Mouse (Mus musculus) forebrain, embryonic 13.5 days (tissue): ENCODE data around the gene Slc24a1. TPM values are rescaled to one million over a fixed set of nuclear protein-coding genes. Genes with fewer than 3 reads are reported as not detected.

ENCODE experiments used
- ATAC-seq: fragments of 200-750 bp; cut with Nextera tagmentation; 2 replicates; pipeline ENCODE4 v1.8.0; 2017
- H3K27ac ChIP-seq: fragments of 300-500 bp; sonication (generic); 2 replicates; pipeline ENCODE4 v1.5.1; 2015; ENCODE audit warnings: inconsistent platforms, mild to moderate bottlenecking, moderate library complexity
- H3K27me3 ChIP-seq: fragments of 300-500 bp; sonication (generic); 2 replicates; pipeline ENCODE4 v1.6.1; 2015; ENCODE audit warnings: mild to moderate bottlenecking, inconsistent platforms
- H3K36me3 ChIP-seq: fragments of 300-500 bp; sonication (generic); 2 replicates; pipeline ENCODE4 v1.6.1; 2015; ENCODE audit warnings: mild to moderate bottlenecking, inconsistent platforms; ENCODE audit not compliant: poor library complexity, severe bottlenecking
- H3K4me1 ChIP-seq: fragments of 300-500 bp; sonication (generic); 2 replicates; pipeline ENCODE4 v1.6.1; 2015; ENCODE audit warnings: inconsistent platforms
- H3K4me2 ChIP-seq: fragments of 300-500 bp; sonication (generic); 2 replicates; pipeline ENCODE4 v1.6.1; 2015; ENCODE audit warnings: inconsistent platforms, mild to moderate bottlenecking, moderate library complexity
- H3K4me3 ChIP-seq: fragments of 300-500 bp; sonication (generic); 2 replicates; pipeline ENCODE4 v1.5.1; 2015; ENCODE audit warnings: mild to moderate bottlenecking, inconsistent platforms
- H3K9ac ChIP-seq: fragments of 300-500 bp; sonication (generic); 2 replicates; pipeline ENCODE4 v1.6.1; 2015; ENCODE audit warnings: mild to moderate bottlenecking, inconsistent platforms
- H3K9me3 ChIP-seq: fragments of 300-500 bp; sonication (generic); replicated peaks from 2 replicates; pipeline ENCODE4 v1.6.1; 2016; ENCODE audit warnings: inconsistent platforms
- WGBS: fragments of 180-500 bp; shearing (Covaris S2); methylation state at CpG from one replicate; pipeline ENCODE4 v1.1.7; 2015; 5-methylcytosine and 5-hydroxymethylcytosine counted together
- polyA plus RNA-seq: library from polyadenylated mRNA; unstranded; fragments of >200 nt; fragmentation: Nextera tagmentation; extraction: Ambion mirVana; gene quantifications from 2 replicates; pipeline ENCODE4 v1.2.1, GENCODE M21; 2015

Gene Slc24a1
- polyA plus RNA-seq, 1 experiment from 2014 or later, result 0.05 TPM

GRCm38 (mm10) chr9:64956337-64956736, 4.9 kb upstream of the Slc24a1 start:
- H3K4me1 ChIP-seq, result peaks cover 2% of the 10 kb centered on the region
- H3K4me3 ChIP-seq, result no peak overlapping the region
- WGBS, result 20% methylated on average over 12 of the region's 12 CpGs
- no peak overlapping the region for H3K27ac ChIP-seq
- H3K27me3 ChIP-seq, result peaks cover 17% of the 10 kb centered on the region
- no peak overlapping the region for H3K9ac ChIP-seq
- H3K4me2 ChIP-seq, result peak overlapping the region; percentile 37; the same call in 1 of the 2 replicates
- H3K36me3 ChIP-seq, result no peaks in the 10 kb centered on the region
- no peak for ATAC-seq
- H3K9me3 ChIP-seq, result no peaks in the 10 kb centered on the region

GRCm38 (mm10) chr9:64953190-64953589, 1.8 kb upstream of the Slc24a1 start:
- 83% methylated on average over 7 of the region's 7 CpGs for WGBS
- Histone ChIP-seq H3K4me1 (no peaks in the 10 kb centered on the region), H3K9me3 (no peaks in the 10 kb centered on the region), H3K36me3 (no peaks in the 10 kb centered on the region), H3K4me3 (no peak overlapping the region), H3K27ac (no peak overlapping the region), H3K4me2 (no peak overlapping the region), H3K27me3 (peaks cover 22% of the 10 kb centered on the region), H3K9ac (no peak overlapping the region)
- no peak for ATAC-seq

- no peak overlapping the region for H3K27ac ChIP-seq
- no peak overlapping the region for H3K4me2 ChIP-seq
- no peaks in the 10 kb centered on the region for H3K9me3 ChIP-seq
- peaks cover 22% of the 10 kb centered on the region for H3K27me3 ChIP-seq
- no peaks in the 10 kb centered on the region for H3K4me1 ChIP-seq
- H3K9ac ChIP-seq, result no peak overlapping the region
- WGBS, result 18% methylated on average over 5 of the region's 5 CpGs
- no peak for ATAC-seq
- no peak overlapping the region for H3K4me3 ChIP-seq
- no peaks in the 10 kb centered on the region for H3K36me3 ChIP-seq
Observed at GRCm38 (mm10) chr9:64952055-64952454, 648 bp upstream of the Slc24a1 start.

GRCm38 (mm10) chr9:64947483-64948095, 3.8 kb downstream of the Slc24a1 start:
- Histone ChIP-seq H3K4me1 (peaks cover 6% of the 10 kb centered on the region; the same call in 1 of the 2 replicates), H3K36me3 (no peaks in the 10 kb centered on the region), H3K27me3 (peaks cover 24% of the 10 kb centered on the region), H3K9ac (no peak overlapping the region), H3K27ac (no peak overlapping the region), H3K4me2 (no peak overlapping the region), H3K9me3 (no peaks in the 10 kb centered on the region), H3K4me3 (no peak overlapping the region)
- WGBS, result 91% methylated on average over 9 of the region's 9 CpGs
- ATAC-seq, result no peak

- H3K9ac ChIP-seq, result peak overlapping the region; percentile 35; the same call in 1 of the 2 replicates
- no peaks in the 10 kb centered on the region for H3K36me3 ChIP-seq
- no peak for ATAC-seq
- H3K27ac ChIP-seq, result no peak overlapping the region
- peaks cover 17% of the 10 kb centered on the region; the same call in 1 of the 2 replicates for H3K27me3 ChIP-seq
- H3K4me1 ChIP-seq, result peaks cover 6% of the 10 kb centered on the region; the same call in 1 of the 2 replicates
- H3K9me3 ChIP-seq, result no peaks in the 10 kb centered on the region
- WGBS, result 26% methylated on average over 11 of the region's 11 CpGs
- H3K4me2 ChIP-seq, result no peak overlapping the region
- no peak overlapping the region for H3K4me3 ChIP-seq
Observed at GRCm38 (mm10) chr9:64943997-64944396, 7.4 kb downstream of the Slc24a1 start.

GRCm38 (mm10) chr9:64941650-64942049, 9.8 kb downstream of the Slc24a1 start:
- WGBS, result 96% methylated on average over 4 of the region's 4 CpGs
- Histone ChIP-seq H3K27me3 (peaks cover 17% of the 10 kb centered on the region; the same call in 1 of the 2 replicates), H3K9ac (no peak overlapping the region), H3K9me3 (no peaks in the 10 kb centered on the region), H3K36me3 (no peaks in the 10 kb centered on the region), H3K4me1 (peaks cover 6% of the 10 kb centered on the region; the same call in 1 of the 2 replicates), H3K4me3 (no peak overlapping the region), H3K27ac (no peak overlapping the region), H3K4me2 (no peak overlapping the region)
- ATAC-seq, result no peak

GRCm38 (mm10) chr9:64940731-64941346, 10.6 kb downstream of the Slc24a1 start:
- Histone ChIP-seq H3K4me1 (peaks cover 6% of the 10 kb centered on the region; the same call in 1 of the 2 replicates), H3K9me3 (no peaks in the 10 kb centered on the region), H3K4me3 (no peak overlapping the region), H3K4me2 (no peak overlapping the region), H3K9ac (no peak overlapping the region), H3K36me3 (no peaks in the 10 kb centered on the region), H3K27me3 (peaks cover 17% of the 10 kb centered on the region; the same call in 1 of the 2 replicates), H3K27ac (no peak overlapping the region)
- WGBS, result 85% methylated on average over 11 of the region's 11 CpGs
- ATAC-seq, result no peak

GRCm38 (mm10) chr9:64939790-64940189, 11.6 kb downstream of the Slc24a1 start:
- WGBS, result 80% methylated on average over 2 of the region's 2 CpGs
- no peak for ATAC-seq
- H3K4me2 ChIP-seq, result no peak overlapping the region

GRCm38 (mm10) chr9:64939281-64939680, 12.1 kb downstream of the Slc24a1 start:
- no peak overlapping the region for H3K4me3 ChIP-seq
- no peaks in the 10 kb centered on the region for H3K9me3 ChIP-seq
- peaks cover 12% of the 10 kb centered on the region; the same call in 1 of the 2 replicates for H3K27me3 ChIP-seq
- H3K36me3 ChIP-seq, result no peaks in the 10 kb centered on the region
- no peak overlapping the region for H3K27ac ChIP-seq
- no peak for ATAC-seq
- H3K4me1 ChIP-seq, result peaks cover 7% of the 10 kb centered on the region; the same call in 1 of the 2 replicates
- H3K4me2 ChIP-seq, result no peak overlapping the region
- 64% methylated on average over 4 of the region's 4 CpGs for WGBS
- H3K9ac ChIP-seq, result no peak overlapping the region

More at GRCm38 (mm10) chr9:64939790-64940189, 11.6 kb downstream of the Slc24a1 start:
- Histone ChIP-seq H3K9me3 (no peaks in the 10 kb centered on the region), H3K4me3 (no peak overlapping the region), H3K27me3 (peaks cover 13% of the 10 kb centered on the region; the same call in 1 of the 2 replicates), H3K27ac (no peak overlapping the region), H3K9ac (no peak overlapping the region), H3K4me1 (peaks cover 6% of the 10 kb centered on the region; the same call in 1 of the 2 replicates), H3K36me3 (no peaks in the 10 kb centered on the region)

- no peak for ATAC-seq
Observed at GRCm38 (mm10) chr9:64938535-64938934, 12.9 kb downstream of the Slc24a1 start.

GRCm38 (mm10) chr9:64937491-64937890, 13.9 kb downstream of the Slc24a1 start:
- ATAC-seq, result no peak
- Histone ChIP-seq H3K27ac (no peak overlapping the region), H3K9ac (no peak overlapping the region), H3K4me1 (0 out of 2 replicates have a peak, but pooled peaks cover 6% of the 10 kb centered on the region), H3K36me3 (no peaks in the 10 kb centered on the region), H3K4me3 (no peak overlapping the region), H3K27me3 (0 out of 2 replicates have a peak, but pooled peaks cover 4% of the 10 kb centered on the region), H3K4me2 (no peak overlapping the region), H3K9me3 (no peaks in the 10 kb centered on the region)
- WGBS, result 58% methylated on average over 5 of the region's 5 CpGs

More at GRCm38 (mm10) chr9:64938535-64938934, 12.9 kb downstream of the Slc24a1 start:
- Histone ChIP-seq H3K4me2 (no peak overlapping the region), H3K4me1 (0 out of 2 replicates have a peak, but pooled peaks cover 6% of the 10 kb centered on the region), H3K9ac (no peak overlapping the region), H3K27me3 (peaks cover 11% of the 10 kb centered on the region; the same call in 1 of the 2 replicates), H3K27ac (no peak overlapping the region), H3K9me3 (no peaks in the 10 kb centered on the region), H3K4me3 (no peak overlapping the region), H3K36me3 (no peaks in the 10 kb centered on the region)
- WGBS, result 83% methylated on average over 5 of the region's 5 CpGs

- Histone ChIP-seq H3K27ac (no peak overlapping the region), H3K36me3 (no peaks in the 10 kb centered on the region), H3K27me3 (no peaks in the 10 kb centered on the region), H3K4me1 (0 out of 2 replicates have a peak, but pooled peaks cover 6% of the 10 kb centered on the region), H3K9me3 (no peaks in the 10 kb centered on the region), H3K9ac (no peak overlapping the region), H3K4me3 (no peak overlapping the region), H3K4me2 (no peak overlapping the region)
- 3% methylated on average over 6 of the region's 6 CpGs for WGBS
- ATAC-seq, result no peak
Observed at GRCm38 (mm10) chr9:64936508-64936907, 14.9 kb downstream of the Slc24a1 start.
